Mouse (Mus musculus) erythroblast, embryonic 14.5 days (primary cell): ENCODE data around the gene Mbnl2.

Source experiments
- GATA1 ChIP-seq: IDR thresholded peaks from 2 replicates; pipeline ENCODE4 v1.6.1; 2012; ENCODE audit warnings: low read length, inconsistent platforms, mixed read lengths
- TAL1 ChIP-seq: IDR thresholded peaks from 3 replicates; pipeline ENCODE4 v1.6.1; 2012; ENCODE audit warnings: low read length, inconsistent platforms, mixed read lengths

DNA sequence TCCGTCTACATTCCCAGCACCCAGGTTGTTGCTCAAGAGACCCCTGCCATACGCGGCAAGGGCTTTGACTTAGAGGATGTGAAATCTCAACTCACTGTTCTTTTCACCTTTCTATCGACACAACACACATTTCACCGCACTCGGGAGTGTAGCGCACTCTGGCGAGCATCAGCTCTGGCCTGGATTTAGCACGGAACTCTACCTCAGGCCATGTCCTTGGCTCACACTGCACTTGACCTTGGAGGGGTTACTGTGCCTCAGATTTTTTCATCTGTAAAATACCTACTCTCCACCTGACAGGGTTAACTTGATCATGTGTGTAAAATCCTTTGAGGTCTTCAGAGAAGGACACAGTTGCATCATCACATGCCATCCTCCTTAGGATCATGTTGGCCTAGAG lies 127.2 kb downstream of the Mbnl2 start:
- TF ChIP-seq TAL1: no peak
- TF ChIP-seq GATA1: no peak
